Mouse (Mus musculus) cerebellum, adult 11 months (tissue): ENCODE measurements at regions not wholly inside any gene's neighbourhood (a gene's known extent, or its start where the extent isn't known, plus 50 kb on each side); places are given as distances from the start of the nearest gene placed in this dataset.

Experiments used
- DNase-seq: peaks from one replicate; pipeline ENCODE4 v3.0.0; 2022

- DNase-seq = no peak
Observed at GRCm38 (mm10) chr11:18715050-18715850, 303.5 kb downstream of the Meis1 start.

- DNase-seq = no peak
Observed at GRCm38 (mm10) chr11:18714400-18714799, 304.4 kb downstream of the Meis1 start.

DNA sequence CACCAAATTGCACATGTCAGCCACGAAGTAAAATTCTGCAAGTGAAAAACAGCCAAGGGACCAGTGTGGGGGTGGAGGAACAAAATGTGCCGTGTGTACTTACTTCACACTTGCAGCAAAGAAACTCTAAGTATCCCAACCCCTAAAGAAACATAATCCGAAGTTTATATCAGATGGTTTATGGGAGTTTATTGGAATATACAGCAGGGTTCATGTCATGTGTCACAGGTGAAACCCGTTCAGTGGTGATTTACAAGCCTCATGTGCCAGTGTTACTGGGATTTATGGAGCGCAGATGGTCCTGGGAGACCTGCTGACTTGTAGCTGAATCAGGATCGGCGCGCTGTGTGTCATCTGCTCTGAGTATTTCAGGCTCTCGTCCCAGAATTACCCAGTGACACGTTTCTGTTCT lies 306.1 kb downstream of the Meis1 start:
- peak; percentile 78 for DNase-seq

GRCm38 (mm10) chr11:18709628-18710027 lies 309.2 kb downstream of the Meis1 start:
- DNase-seq = no peak

DNA sequence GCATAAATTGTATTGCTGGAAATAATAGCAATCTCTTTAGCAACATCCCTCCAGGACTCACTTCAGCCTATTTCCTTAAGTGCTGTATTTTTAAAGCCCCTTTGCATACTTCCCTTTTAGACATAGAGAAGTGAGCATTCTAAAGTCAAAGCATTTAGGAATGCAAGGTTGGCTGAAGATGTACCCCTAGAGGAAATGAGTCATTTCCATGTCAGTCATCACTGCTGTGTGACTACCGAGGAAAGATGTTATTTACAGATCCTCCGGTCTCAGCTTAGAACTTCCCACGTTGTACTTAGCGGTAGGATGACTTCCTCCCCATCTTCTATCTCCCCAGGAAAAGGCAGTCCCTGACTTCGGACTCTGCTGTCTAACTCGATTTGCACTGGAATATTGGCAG lies 337.2 kb downstream of the Meis1 start:
- DNase-seq = no peak

DNA sequence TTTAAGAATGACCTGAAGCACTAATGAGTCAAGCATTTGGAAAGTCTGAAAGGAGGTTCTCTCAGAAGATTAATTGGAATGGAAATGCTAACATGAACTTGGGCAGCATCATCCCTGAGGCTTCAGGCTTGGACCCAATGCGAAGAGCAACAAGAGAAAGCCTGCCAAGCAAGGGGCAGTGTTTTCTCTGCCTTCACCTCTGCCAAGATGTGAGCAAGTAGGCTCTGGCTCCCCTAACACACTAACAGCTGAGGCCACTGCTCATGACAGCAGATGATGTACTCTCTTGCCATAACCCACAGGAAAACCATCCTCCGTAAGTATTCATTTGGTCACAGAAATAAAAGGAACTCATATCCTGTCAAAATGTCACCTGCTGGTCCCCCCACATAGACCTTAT lies 341.9 kb downstream of the Meis1 start:
- DNase-seq = no peak

- no peak for DNase-seq
Observed at GRCm38 (mm10) chr11:18670967-18671366, 347.8 kb downstream of the Meis1 start.

DNA sequence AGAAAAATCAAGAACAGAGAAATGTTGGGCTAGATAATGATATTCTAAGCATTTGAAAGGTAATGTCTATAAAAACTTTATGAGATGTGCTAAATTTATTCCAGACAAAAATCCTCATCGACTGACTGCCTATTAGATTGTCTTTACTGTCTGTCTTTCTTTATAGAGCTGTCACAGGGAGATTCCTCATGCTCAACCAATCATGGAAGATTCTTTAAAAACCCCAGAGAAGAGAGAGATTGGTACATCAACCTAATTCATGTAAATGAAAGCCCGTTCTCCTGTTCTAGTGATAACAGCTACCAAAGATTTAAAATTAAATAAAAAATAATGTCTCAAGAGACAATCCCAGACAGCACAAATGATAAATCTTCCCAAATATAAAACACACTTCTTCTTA lies 349.5 kb downstream of the Meis1 start:
- no peak for DNase-seq

- DNase-seq = no peak
Observed at GRCm38 (mm10) chr11:18656358-18656757, 362.4 kb downstream of the Meis1 start.

GRCm38 (mm10) chr11:18631975-18632773 lies 386.6 kb downstream of the Meis1 start:
- DNase-seq = no peak

GRCm38 (mm10) chr11:18631570-18631969 lies 387.2 kb downstream of the Meis1 start:
- DNase-seq = no peak

- no peak for DNase-seq
Observed at GRCm38 (mm10) chr11:18621777-18622176, 397.0 kb downstream of the Meis1 start.

- no peak for DNase-seq
Observed at GRCm38 (mm10) chr11:18604836-18605235, 413.9 kb downstream of the Meis1 start.

- no peak for DNase-seq
Observed at GRCm38 (mm10) chr11:18601568-18602182, 417.1 kb downstream of the Meis1 start.

DNA sequence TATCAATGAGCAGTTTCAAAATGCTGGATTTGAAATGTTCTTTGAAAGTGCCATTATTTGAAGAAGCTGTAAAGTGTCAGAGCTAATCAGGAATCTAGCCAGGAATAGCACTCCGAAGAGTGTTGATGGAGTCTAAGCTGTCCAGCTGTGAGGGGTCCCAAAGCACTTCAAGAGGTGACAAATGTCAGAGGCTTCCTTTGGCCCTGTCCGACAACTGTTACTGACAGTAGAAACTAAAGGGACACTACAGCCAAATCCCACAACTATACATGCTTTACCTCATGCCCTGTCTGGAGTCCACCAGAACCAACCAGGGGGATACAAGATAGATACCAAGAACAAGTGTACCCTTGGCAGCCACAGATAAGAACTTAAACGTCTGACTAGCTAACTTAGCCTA lies 420.4 kb downstream of the Meis1 start:
- no peak for DNase-seq

DNA sequence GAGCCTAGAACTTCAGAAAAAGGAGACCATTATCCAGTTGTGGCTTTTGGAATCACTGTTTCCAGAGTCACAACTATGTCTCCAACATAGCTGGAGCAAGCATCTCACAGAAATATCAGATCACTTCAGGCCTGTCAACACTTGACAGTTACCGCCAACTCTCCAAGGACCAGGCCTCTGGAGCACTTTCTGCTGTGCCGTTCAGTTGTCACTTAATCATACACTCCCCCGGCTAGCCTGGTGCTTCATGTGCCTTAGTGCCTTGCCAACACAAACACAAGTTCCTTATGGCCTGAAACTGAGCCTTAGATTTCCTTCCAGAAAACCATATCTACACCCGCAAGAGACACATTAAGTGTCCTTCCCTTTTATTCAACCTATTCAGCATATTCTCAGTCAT lies 421.8 kb downstream of the Meis1 start:
- DNase-seq = no peak

- no peak for DNase-seq
Observed at GRCm38 (mm10) chr11:18590487-18590886, 428.3 kb downstream of the Meis1 start.

DNA sequence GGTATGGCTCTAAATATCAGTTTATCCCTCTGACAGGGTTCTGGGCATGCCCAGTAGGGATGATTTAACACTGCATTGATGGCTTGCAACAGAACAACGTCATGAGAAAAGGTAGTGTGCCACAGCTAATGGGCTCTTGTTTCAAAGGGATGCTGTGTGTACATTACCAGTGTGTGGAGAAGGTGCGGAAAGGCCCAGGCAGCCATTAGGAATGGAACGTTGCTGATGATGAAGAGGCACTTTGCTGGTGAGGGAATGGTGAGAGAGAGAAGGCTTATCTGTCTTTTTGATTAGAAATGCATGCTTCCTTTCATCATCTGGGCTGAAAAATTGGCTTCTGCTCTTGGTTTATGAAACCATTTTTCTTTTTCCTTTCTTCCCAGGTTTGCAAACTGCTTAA lies 432.3 kb downstream of the Meis1 start:
- no peak for DNase-seq

GRCm38 (mm10) chr11:18585031-18585430 lies 433.8 kb downstream of the Meis1 start:
- DNase-seq = no peak

- DNase-seq = no peak
Observed at GRCm38 (mm10) chr11:18582781-18583161, 436.0 kb downstream of the Meis1 start.

DNA sequence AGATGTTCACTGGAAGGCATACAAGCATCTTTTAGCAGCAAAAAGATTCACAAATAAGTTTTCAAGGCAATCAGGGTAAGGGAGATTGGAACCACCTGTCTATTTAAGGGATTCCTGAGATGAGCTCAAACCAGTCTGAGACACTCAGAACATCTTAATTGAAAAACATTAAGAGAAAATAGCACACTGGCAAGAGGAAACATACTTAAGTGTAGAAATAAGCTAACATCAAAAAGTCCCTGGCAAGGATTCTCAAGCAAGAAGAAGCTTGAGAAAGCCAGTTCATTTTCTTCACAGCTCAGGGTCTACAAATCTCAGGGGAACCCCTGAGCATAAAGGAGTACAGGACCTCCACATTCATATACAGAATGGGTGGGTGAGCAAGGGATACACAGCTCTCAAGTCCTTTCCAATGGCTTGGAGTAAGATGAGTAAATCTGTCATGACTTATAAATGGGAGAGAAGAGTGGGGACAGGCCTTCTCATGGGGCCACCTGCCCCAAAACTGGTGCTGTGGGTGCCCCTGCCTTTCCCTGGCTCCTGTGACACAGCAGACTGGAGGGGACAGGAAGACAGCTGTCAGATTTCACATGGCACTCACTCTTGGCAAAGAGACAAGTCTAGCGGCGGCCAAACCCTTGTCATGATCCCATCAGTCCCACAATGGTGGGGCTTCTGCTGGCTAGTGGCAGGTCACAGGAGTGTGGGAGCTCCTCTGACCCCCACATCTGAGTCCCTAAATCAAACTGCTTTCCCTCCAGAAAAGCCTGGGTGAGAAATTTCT lies 436.6 kb downstream of the Meis1 start:
- DNase-seq = peak; percentile 23

GRCm38 (mm10) chr11:18581078-18581800 lies 437.5 kb downstream of the Meis1 start:
- DNase-seq = peak; percentile 9
